Mouse (Mus musculus): ENCODE measurements at regions not wholly inside any gene's neighbourhood (a gene's known extent, or its start where the extent isn't known, plus 50 kb on each side); places are given as distances from the start of the nearest gene placed in this dataset.
"Not testable (repeated sequence)": the region's sequence is repeated elsewhere in the genome, so short reads cannot be mapped to it uniquely, and the experiment has no call there.

GRCm38 (mm10) chr19:35034408-35034807 is 112.2 kb downstream of the Kif20b start:
- H3K4me2 ChIP-seq = no peak overlapping the region
- H3K36me3 ChIP-seq (replicated peaks) = no peaks in the 10 kb centered on the region
- H3K27me3 ChIP-seq = no peaks in the 10 kb centered on the region
- ATAC-seq (ENCODE audit: insufficient read depth) = no peak
- no peak overlapping the region for H3K27ac ChIP-seq (replicated peaks)
- H3K4me3 ChIP-seq (replicated peaks) = no peak overlapping the region
- H3K9me3 ChIP-seq (replicated peaks) = no peaks in the 10 kb centered on the region
- no peaks in the 10 kb centered on the region for H3K4me1 ChIP-seq (replicated peaks)
- 66% methylated on average over 3 of the region's 3 CpGs for WGBS (ENCODE audit: insufficient replicate concordance)
- H3K9ac ChIP-seq = no peak overlapping the region

GRCm38 (mm10) chr19:35045576-35045975 is 123.4 kb downstream of the Kif20b start:
- Histone ChIP-seq H3K36me3 (replicated peaks) (no peaks in the 10 kb centered on the region), H3K9ac (no peak overlapping the region), H3K4me3 (replicated peaks) (no peak overlapping the region), H3K4me2 (no peak overlapping the region), H3K4me1 (replicated peaks) (no peaks in the 10 kb centered on the region), H3K9me3 (replicated peaks) (no peaks in the 10 kb centered on the region), H3K27me3 (no peaks in the 10 kb centered on the region), H3K27ac (replicated peaks) (no peak overlapping the region)
- ATAC-seq (ENCODE audit: insufficient read depth) = no peak
- 57% methylated on average over 4 of the region's 4 CpGs for WGBS (ENCODE audit: insufficient replicate concordance)

- no peaks in the 10 kb centered on the region for H3K9me3 ChIP-seq (replicated peaks)
- no peak overlapping the region for H3K9ac ChIP-seq
- WGBS (ENCODE audit: insufficient replicate concordance) = 59% methylated on average over 3 of the region's 3 CpGs
- no peaks in the 10 kb centered on the region for H3K36me3 ChIP-seq (replicated peaks)
- no peak for ATAC-seq (ENCODE audit: insufficient read depth)
- no peak overlapping the region for H3K4me2 ChIP-seq
- no peaks in the 10 kb centered on the region for H3K4me1 ChIP-seq (replicated peaks)
- H3K27ac ChIP-seq (replicated peaks) = no peak overlapping the region
- H3K4me3 ChIP-seq (replicated peaks) = no peak overlapping the region
- H3K27me3 ChIP-seq = no peaks in the 10 kb centered on the region
Observed at GRCm38 (mm10) chr19:35066352-35066935, 144.3 kb downstream of the Kif20b start.

- H3K4me2 ChIP-seq = no peak overlapping the region
- H3K4me3 ChIP-seq (replicated peaks) = no peak overlapping the region
- H3K27me3 ChIP-seq = no peaks in the 10 kb centered on the region
- no peaks in the 10 kb centered on the region for H3K36me3 ChIP-seq (replicated peaks)
- H3K4me1 ChIP-seq (replicated peaks) = no peaks in the 10 kb centered on the region
- ATAC-seq (ENCODE audit: insufficient read depth) = no peak
- no peak overlapping the region for H3K27ac ChIP-seq (replicated peaks)
- H3K9me3 ChIP-seq (replicated peaks) = no peaks in the 10 kb centered on the region
- WGBS (ENCODE audit: insufficient replicate concordance) = 69% methylated on average over 4 of the region's 4 CpGs
- no peak overlapping the region for H3K9ac ChIP-seq
Observed at GRCm38 (mm10) chr19:35081126-35081525, 159.0 kb downstream of the Kif20b start.

- no peak for ATAC-seq (ENCODE audit: insufficient read depth)
- H3K36me3 ChIP-seq (replicated peaks) = no peaks in the 10 kb centered on the region
- H3K27me3 ChIP-seq = no peaks in the 10 kb centered on the region
- no peaks in the 10 kb centered on the region for H3K9me3 ChIP-seq (replicated peaks)
- H3K4me3 ChIP-seq (replicated peaks) = no peak overlapping the region
- H3K4me1 ChIP-seq (replicated peaks) = no peaks in the 10 kb centered on the region
- no peak overlapping the region for H3K27ac ChIP-seq (replicated peaks)
- H3K9ac ChIP-seq = no peak overlapping the region
- no peak overlapping the region for H3K4me2 ChIP-seq
- WGBS (ENCODE audit: insufficient replicate concordance) = 12% methylated on average over 1 of the region's 1 CpGs
Observed at GRCm38 (mm10) chr19:35101244-35101643, 179.1 kb downstream of the Kif20b start.

GRCm38 (mm10) chr19:35114313-35114712 is 192.2 kb downstream of the Kif20b start:
- H3K4me2 ChIP-seq = no peak overlapping the region
- no peaks in the 10 kb centered on the region for H3K9me3 ChIP-seq (replicated peaks)
- H3K36me3 ChIP-seq (replicated peaks) = no peaks in the 10 kb centered on the region
- no peak overlapping the region for H3K4me3 ChIP-seq (replicated peaks)
- no peak overlapping the region for H3K9ac ChIP-seq
- no peaks in the 10 kb centered on the region for H3K27me3 ChIP-seq
- ATAC-seq (ENCODE audit: insufficient read depth) = no peak
- no peak overlapping the region for H3K27ac ChIP-seq (replicated peaks)
- 38% methylated on average over 2 of the region's 2 CpGs for WGBS (ENCODE audit: insufficient replicate concordance)
- no peaks in the 10 kb centered on the region for H3K4me1 ChIP-seq (replicated peaks)

GRCm38 (mm10) chr19:35125278-35125677 is 203.1 kb downstream of the Kif20b start:
- Histone ChIP-seq H3K9ac (no peak overlapping the region), H3K4me2 (no peak overlapping the region), H3K9me3 (replicated peaks) (no peaks in the 10 kb centered on the region), H3K36me3 (replicated peaks) (no peaks in the 10 kb centered on the region), H3K27me3 (no peaks in the 10 kb centered on the region), H3K4me1 (replicated peaks) (no peaks in the 10 kb centered on the region), H3K27ac (replicated peaks) (no peak overlapping the region), H3K4me3 (replicated peaks) (no peak overlapping the region)
- no peak for ATAC-seq (ENCODE audit: insufficient read depth)
- WGBS (ENCODE audit: insufficient replicate concordance) = 8% methylated on average over 4 of the region's 4 CpGs

GRCm38 (mm10) chr19:35126594-35127051 is 204.5 kb downstream of the Kif20b start:
- H3K4me1 ChIP-seq (replicated peaks) = no peaks in the 10 kb centered on the region
- H3K27ac ChIP-seq (replicated peaks) = no peak overlapping the region
- no peaks in the 10 kb centered on the region for H3K27me3 ChIP-seq
- H3K9ac ChIP-seq = no peak overlapping the region
- no peaks in the 10 kb centered on the region for H3K36me3 ChIP-seq (replicated peaks)
- no peak overlapping the region for H3K4me3 ChIP-seq (replicated peaks)
- 43% methylated on average over 12 of the region's 12 CpGs for WGBS (ENCODE audit: insufficient replicate concordance)
- H3K9me3 ChIP-seq (replicated peaks) = no peaks in the 10 kb centered on the region
- no peak for ATAC-seq (ENCODE audit: insufficient read depth)
- peak overlapping the region; percentile 17 for H3K4me2 ChIP-seq

- H3K4me1 ChIP-seq (replicated peaks) = no peaks in the 10 kb centered on the region
- no peak overlapping the region for H3K4me2 ChIP-seq
- H3K4me3 ChIP-seq (replicated peaks) = no peak overlapping the region
- no peak overlapping the region for H3K9ac ChIP-seq
- H3K9me3 ChIP-seq (replicated peaks) = no peaks in the 10 kb centered on the region
- H3K27ac ChIP-seq (replicated peaks) = no peak overlapping the region
- no peaks in the 10 kb centered on the region for H3K36me3 ChIP-seq (replicated peaks)
- ATAC-seq (ENCODE audit: insufficient read depth) = no peak
- H3K27me3 ChIP-seq = no peaks in the 10 kb centered on the region
- 58% methylated on average over 3 of the region's 3 CpGs for WGBS (ENCODE audit: insufficient replicate concordance)
Observed at GRCm38 (mm10) chr19:35128104-35128503, 205.9 kb downstream of the Kif20b start.

- Histone ChIP-seq H3K4me3 (replicated peaks) (no peak overlapping the region), H3K9me3 (replicated peaks) (no peaks in the 10 kb centered on the region), H3K4me2 (no peak overlapping the region), H3K4me1 (replicated peaks) (no peaks in the 10 kb centered on the region), H3K36me3 (replicated peaks) (no peaks in the 10 kb centered on the region), H3K9ac (no peak overlapping the region), H3K27ac (replicated peaks) (no peak overlapping the region), H3K27me3 (no peaks in the 10 kb centered on the region)
- no peak for ATAC-seq (ENCODE audit: insufficient read depth)
Observed at GRCm38 (mm10) chr19:35143131-35143530, 221.0 kb downstream of the Kif20b start.

GRCm38 (mm10) chr19:35143781-35144180 is 221.6 kb downstream of the Kif20b start:
- Histone ChIP-seq H3K9me3 (replicated peaks) (no peaks in the 10 kb centered on the region), H3K27me3 (no peaks in the 10 kb centered on the region), H3K4me3 (replicated peaks) (no peak overlapping the region), H3K4me2 (no peak overlapping the region), H3K36me3 (replicated peaks) (no peaks in the 10 kb centered on the region), H3K4me1 (replicated peaks) (no peaks in the 10 kb centered on the region), H3K9ac (no peak overlapping the region), H3K27ac (replicated peaks) (no peak overlapping the region)
- WGBS (ENCODE audit: insufficient replicate concordance) = 47% methylated on average over 2 of the region's 2 CpGs
- no peak for ATAC-seq (ENCODE audit: insufficient read depth)

- H3K4me1 ChIP-seq (replicated peaks) = peaks cover 23% of the 10 kb centered on the region
- not testable (repeated sequence) for H3K27ac ChIP-seq (replicated peaks); H3K27me3 ChIP-seq; H3K4me2 ChIP-seq; H3K4me3 ChIP-seq (replicated peaks); H3K9ac ChIP-seq; ATAC-seq (ENCODE audit: insufficient read depth); H3K36me3 ChIP-seq (replicated peaks); H3K9me3 ChIP-seq (replicated peaks)
- WGBS (ENCODE audit: insufficient replicate concordance) = 28% methylated on average over 2 of the region's 2 CpGs
Observed at GRCm38 (mm10) chr19:35149476-35149875, 227.3 kb downstream of the Kif20b start.
